Mouse (Mus musculus) adrenal gland, adult (tissue): ENCODE results near the gene Vwa7.
A peak's percentile ranks its signal among the peaks of the same experiment; 100 is the strongest.
"Not testable (repeated sequence)": the region's sequence is repeated elsewhere in the genome, so short reads cannot be mapped to it uniquely, and the experiment has no call there.

Experiments used
- DNase-seq, 2 experiments: peaks; one replicate each; pipeline ENCODE4 v3.0.0; 2022 to 2023; ENCODE audit warnings: low spot score in 1 of 2; ENCODE audit not compliant: inconsistent age in 2 of 2

The Vwa7 gene

GRCm38 (mm10) chr17:35020551-35020950, 4.2 kb downstream of the Vwa7 start:
- no peak for DNase-seq

- DNase-seq: peak; percentile 84 to 95
Observed at GRCm38 (mm10) chr17:35021163-35021808, 4.9 kb downstream of the Vwa7 start.

GRCm38 (mm10) chr17:35021842-35022477, 5.6 kb downstream of the Vwa7 start:
- peak in 1 of 2 experiments; percentile 46 for DNase-seq

GRCm38 (mm10) chr17:35022541-35023060, 6.2 kb downstream of the Vwa7 start:
- no peak for DNase-seq

- DNase-seq: no peak
Observed at GRCm38 (mm10) chr17:35023221-35023620, 6.8 kb downstream of the Vwa7 start.

GRCm38 (mm10) chr17:35023756-35024155, 7.4 kb downstream of the Vwa7 start:
- DNase-seq: no peak

- no peak for DNase-seq
Observed at GRCm38 (mm10) chr17:35024261-35024660, 7.9 kb downstream of the Vwa7 start.

GRCm38 (mm10) chr17:35024691-35025488, 8.5 kb downstream of the Vwa7 start:
- no peak for DNase-seq

- DNase-seq: no peak
Observed at GRCm38 (mm10) chr17:35026206-35026605, 9.8 kb downstream of the Vwa7 start.

- DNase-seq: no peak
Observed at GRCm38 (mm10) chr17:35027277-35028068, 11.1 kb downstream of the Vwa7 start, which contains the start of gene Sapcd1. TSS of gene Sapcd1 (minus strand) at chr17:35028016.

GRCm38 (mm10) chr17:35028315-35028714, 11.9 kb downstream of the Vwa7 start:
- DNase-seq: no peak

- DNase-seq: peak in 1 of 2 experiments; percentile 55
Observed at GRCm38 (mm10) chr17:35029691-35030532, 13.5 kb downstream of the Vwa7 start.

GRCm38 (mm10) chr17:35031272-35031671, 14.9 kb downstream of the Vwa7 start:
- DNase-seq: no peak

- no peak for DNase-seq
Observed at GRCm38 (mm10) chr17:35031880-35032279, 15.5 kb downstream of the Vwa7 start.

- no peak for DNase-seq
Observed at GRCm38 (mm10) chr17:35032323-35032870, 16.0 kb downstream of the Vwa7 start.

- DNase-seq: not testable (repeated sequence)
Observed at GRCm38 (mm10) chr17:35033703-35034102, 17.3 kb downstream of the Vwa7 start.

- no peak for DNase-seq
Observed at GRCm38 (mm10) chr17:35034896-35035295, 18.5 kb downstream of the Vwa7 start.

GRCm38 (mm10) chr17:35039121-35039873, 22.9 kb downstream of the Vwa7 start:
- DNase-seq: no peak

GRCm38 (mm10) chr17:35043794-35044193, 27.4 kb downstream of the Vwa7 start:
- no peak for DNase-seq
